24 mouse cellular contexts compared by ENCODE assay signal in the genomic region with DNA sequence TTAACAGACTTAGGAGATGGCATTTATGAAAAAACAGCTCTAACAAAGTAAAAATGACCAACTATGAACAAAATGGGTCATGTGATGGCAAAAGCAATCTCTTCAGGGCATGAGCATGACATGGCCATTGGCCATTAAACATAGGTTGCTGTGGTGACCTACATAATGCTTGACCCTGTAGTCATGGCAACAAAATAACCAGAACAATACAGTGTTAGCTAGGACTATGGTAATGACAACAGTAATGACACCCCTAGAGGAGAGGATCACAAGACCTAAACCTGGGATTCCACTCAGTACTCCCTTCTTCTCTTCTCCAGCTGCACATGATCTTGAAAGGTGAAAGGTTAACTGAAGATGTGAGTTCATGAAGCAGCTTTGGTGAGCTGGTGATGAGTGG.
"Had no signal": no experiment of that assay in that cellular context is flagged by ENCODE, and none has a peak within 500 bp of the region (broad histone marks: within the 10 kb centered on the region; RNA-seq: fewer than 3 reads in every experiment).

No protein-coding gene starts in this region.

- H3K4me2 ChIP-seq: heart, embryonic 11.5 days; heart, embryonic 13.5 days; heart, embryonic 15.5 days; hindbrain, embryonic 12.5 days; hindbrain, embryonic 15.5 days; intestine, embryonic 15.5 days; limb, embryonic 13.5 days; limb, embryonic 15.5 days; liver, embryonic 12.5 days had no signal

- DNase-seq: gastrocnemius, postnatal 10 days; gastrocnemius, postnatal 25 days; heart, adult 2 months; heart, postnatal 4 days; kidney, adult 18-20 months; kidney, adult 8-10 months; kidney, postnatal 10 days; kidney, postnatal 25 days; kidney, postnatal 4 days; left cerebral cortex, postnatal 4 days had no signal

- H3K9me3 ChIP-seq: heart, embryonic 13.5 days; heart, embryonic 15.5 days; hindbrain, embryonic 10.5 days; hindbrain, embryonic 12.5 days; hindbrain, embryonic 15.5 days; intestine, embryonic 15.5 days; limb, embryonic 13.5 days; limb, embryonic 15.5 days; liver, embryonic 12.5 days had no signal

- ATAC-seq: inflammation-experienced regulatory T-cells, adult 6 months; intestine, embryonic 15.5 days; intestine, postnatal 0 days; liver, embryonic 12.5 days had no signal

- H3K27ac ChIP-seq: heart, adult 2 months; heart, embryonic 13.5 days; heart, embryonic 15.5 days; hindbrain, embryonic 10.5 days; hindbrain, embryonic 12.5 days; hindbrain, embryonic 15.5 days; intestine, embryonic 15.5 days; layer of hippocampus, adult 2 months; left cerebral cortex, adult 2 months; limb, embryonic 13.5 days; limb, embryonic 15.5 days; liver, embryonic 12.5 days had no signal

- H3K4me1 ChIP-seq: heart, embryonic 13.5 days; heart, embryonic 15.5 days; hindbrain, embryonic 10.5 days; hindbrain, embryonic 12.5 days; hindbrain, embryonic 15.5 days; intestine, embryonic 15.5 days; limb, embryonic 13.5 days; limb, embryonic 15.5 days; liver, embryonic 12.5 days had no signal

- H3K4me3 ChIP-seq: heart, adult 2 months; heart, embryonic 13.5 days; heart, embryonic 15.5 days; hindbrain, embryonic 10.5 days; hindbrain, embryonic 12.5 days; hindbrain, embryonic 15.5 days; intestine, embryonic 15.5 days; layer of hippocampus, adult 2 months; left cerebral cortex, adult 2 months; limb, embryonic 13.5 days; limb, embryonic 15.5 days; liver, embryonic 12.5 days had no signal

- H3K27me3 ChIP-seq: heart, embryonic 13.5 days; heart, embryonic 15.5 days; hindbrain, embryonic 12.5 days; hindbrain, embryonic 15.5 days; intestine, embryonic 15.5 days; limb, embryonic 13.5 days; limb, embryonic 15.5 days; liver, embryonic 12.5 days had no signal

- H3K36me3 ChIP-seq: heart, embryonic 13.5 days; heart, embryonic 15.5 days; hindbrain, embryonic 10.5 days; hindbrain, embryonic 12.5 days; hindbrain, embryonic 15.5 days; intestine, embryonic 15.5 days; limb, embryonic 13.5 days; limb, embryonic 15.5 days; liver, embryonic 12.5 days had no signal

- H3K9ac ChIP-seq: heart, embryonic 13.5 days; heart, embryonic 15.5 days; hindbrain, embryonic 12.5 days; hindbrain, embryonic 15.5 days; intestine, embryonic 15.5 days; limb, embryonic 13.5 days; limb, embryonic 15.5 days; liver, embryonic 12.5 days had no signal
